Mouse (Mus musculus): ENCODE results near the gene Slc7a15.
"Not testable (repeated sequence)": the region's sequence is repeated elsewhere in the genome, so short reads cannot be mapped to it uniquely, and the experiment has no call there.

Slc7a15 gene

DNA sequence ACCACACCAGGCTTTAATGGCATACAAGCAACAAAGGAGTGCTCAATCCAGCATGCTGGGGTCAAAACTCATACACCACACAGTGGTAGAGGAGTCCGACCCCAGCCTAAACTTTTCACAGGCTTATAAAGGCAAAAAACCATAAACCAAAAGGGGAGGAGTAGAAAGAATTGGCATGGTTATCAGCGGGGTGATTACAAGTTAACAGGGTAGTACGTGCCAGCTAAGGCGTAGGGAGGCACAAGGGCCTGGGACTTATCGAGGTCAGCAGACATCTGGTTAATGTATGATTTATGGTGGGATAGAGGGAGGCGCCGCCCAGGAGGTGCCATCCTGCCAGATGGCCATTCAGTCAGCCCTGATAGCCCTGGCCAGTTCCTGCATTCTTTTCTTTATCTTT lies at the start of gene Slc7a15:
Gene Slc7a15 (minus strand): TSS at position 101 of the 400 bp plus-strand sequence.
- not testable (repeated sequence) for DNase-seq

DNA sequence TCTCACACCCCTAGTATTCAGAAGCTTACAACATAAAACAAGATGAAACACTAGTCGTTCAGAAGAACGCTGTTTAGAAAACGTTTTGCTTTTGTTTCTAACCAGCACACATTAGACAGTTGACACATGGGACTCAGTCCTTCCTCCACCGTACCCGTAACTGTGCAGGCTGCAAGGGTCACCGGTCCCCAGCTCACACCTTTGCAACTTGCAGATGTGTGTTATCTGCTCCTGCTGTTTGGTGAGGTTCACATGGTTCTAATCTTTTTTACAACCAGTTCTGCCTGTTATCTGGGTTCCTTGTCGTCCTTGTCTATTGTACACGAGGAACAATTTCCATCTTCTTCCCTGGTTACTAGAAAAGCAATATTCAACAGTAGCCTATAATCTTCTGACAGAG lies 49.3 kb upstream of the Slc7a15 start:
- not testable (repeated sequence) for DNase-seq

DNA sequence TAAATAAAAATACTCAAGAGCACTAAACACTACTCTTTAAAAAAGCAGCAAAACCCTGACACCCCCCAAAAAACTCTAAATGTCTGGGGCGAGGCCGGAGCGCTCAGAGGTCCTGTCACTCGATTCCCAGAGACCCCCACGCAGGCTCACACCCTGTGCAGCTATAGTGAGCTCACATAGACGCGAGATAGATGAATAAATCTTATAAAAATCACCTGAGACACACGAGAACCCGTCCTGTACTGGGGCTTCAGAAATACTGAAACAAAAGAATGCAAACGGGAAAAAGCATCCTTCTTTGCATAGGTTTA lies 42.5 kb upstream of the Slc7a15 start:
- no peak for DNase-seq

DNA sequence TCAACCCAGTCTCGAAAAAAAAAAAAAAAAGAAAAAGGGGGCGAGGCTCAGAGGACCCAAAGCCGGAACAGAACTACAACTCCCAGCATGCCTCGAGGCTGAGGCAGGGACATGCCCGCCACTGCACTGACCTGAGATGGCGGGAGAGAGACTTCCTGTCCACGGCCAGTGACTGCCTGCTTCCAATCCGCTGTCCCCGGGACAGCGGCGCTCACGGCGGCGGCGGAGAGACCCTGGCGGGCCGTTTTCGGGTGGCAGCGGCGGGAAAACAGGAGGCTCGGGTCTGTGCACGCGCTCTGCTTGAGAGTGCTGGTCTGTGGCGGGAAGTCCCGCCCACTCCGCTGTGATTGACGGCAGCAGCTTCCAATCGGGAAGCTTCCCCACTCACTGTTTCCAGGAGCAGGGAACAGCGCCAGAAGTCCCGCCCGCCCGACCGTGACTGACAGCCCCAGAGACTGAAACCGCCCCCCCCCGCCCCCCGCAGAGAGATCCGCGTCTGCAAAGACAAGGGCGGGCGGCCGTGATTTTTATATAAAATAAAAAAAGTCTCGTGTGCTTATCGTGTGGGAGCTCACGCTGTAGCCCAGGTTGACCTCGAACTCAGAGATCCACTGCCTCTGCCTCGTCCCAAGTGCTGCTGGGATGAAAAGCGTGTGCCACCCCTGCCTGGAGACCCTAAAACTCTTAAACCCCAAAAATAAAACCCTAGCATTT lies 42.0 kb upstream of the Slc7a15 start:
- DNase-seq, result peak; percentile 99

DNA sequence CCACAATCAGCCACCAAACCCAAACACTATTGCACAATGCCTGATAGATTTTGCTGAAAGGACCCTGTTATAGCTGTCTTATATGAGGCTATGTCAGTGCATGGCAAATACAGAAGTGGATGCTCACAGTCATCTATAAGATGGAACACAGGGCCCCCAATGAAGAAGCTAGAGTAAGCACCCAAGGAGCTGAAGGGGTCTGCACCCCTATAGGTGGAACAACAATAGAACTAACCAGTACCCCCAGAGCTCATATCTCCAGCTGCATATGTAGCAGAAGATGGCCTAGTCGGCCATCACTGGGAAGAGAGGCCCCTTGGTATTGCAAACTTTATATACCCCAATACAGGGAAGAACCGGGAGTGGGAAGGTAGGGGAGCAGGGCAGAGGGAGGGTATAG lies 41.3 kb upstream of the Slc7a15 start:
- DNase-seq, result peak; percentile 67

DNA sequence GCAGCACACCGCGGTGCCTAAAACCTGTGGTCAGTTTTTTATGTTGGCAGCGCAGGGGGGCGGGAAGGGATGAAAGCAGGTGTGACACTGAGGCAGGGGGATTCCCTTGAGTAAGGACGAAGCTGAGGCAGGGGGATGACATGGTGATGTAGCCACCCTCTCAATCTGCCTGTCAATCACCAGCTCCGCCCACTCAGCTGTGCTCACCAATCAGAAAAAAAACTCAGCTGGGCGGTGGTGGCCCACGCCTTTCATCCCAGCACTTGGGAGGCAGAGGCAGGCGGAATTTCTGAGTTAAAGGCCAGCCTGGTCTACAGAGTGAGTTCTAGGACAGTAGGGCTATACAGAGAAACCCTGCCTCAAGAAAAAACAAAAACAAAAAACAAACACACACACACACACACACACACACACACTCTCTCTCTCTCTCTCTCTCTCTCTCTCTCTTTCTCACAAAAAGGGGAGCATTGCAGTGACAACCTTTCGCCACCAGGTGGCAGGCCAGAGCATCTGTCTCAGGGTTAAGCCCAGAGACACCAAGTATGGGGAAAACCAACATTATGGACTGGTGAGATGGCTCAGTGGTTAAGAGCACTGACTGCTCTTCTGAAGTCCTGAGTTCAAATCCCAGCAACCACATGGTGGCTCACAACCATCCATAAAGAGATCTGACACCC lies 39.7 kb upstream of the Slc7a15 start:
- peak; percentile 84 for DNase-seq

DNA sequence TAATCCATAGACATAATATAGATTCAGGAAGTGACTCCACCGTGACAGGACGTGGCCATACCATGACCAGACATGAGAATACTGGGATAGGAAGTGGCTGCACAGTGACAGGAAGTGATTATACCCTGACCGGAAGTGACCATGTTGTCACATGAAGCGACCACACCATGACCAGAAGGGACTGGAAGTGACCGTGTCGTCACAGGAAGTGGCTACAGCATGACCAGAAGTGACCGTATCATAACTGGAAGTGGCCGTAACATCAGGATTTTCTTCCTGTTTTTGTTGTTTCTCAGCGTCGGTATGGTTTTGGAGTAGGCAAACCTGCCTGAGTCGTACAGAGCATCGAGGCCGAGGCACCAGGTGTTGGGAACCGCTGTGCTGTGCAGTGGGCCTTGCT lies 38.1 kb upstream of the Slc7a15 start:
- DNase-seq, result no peak

DNA sequence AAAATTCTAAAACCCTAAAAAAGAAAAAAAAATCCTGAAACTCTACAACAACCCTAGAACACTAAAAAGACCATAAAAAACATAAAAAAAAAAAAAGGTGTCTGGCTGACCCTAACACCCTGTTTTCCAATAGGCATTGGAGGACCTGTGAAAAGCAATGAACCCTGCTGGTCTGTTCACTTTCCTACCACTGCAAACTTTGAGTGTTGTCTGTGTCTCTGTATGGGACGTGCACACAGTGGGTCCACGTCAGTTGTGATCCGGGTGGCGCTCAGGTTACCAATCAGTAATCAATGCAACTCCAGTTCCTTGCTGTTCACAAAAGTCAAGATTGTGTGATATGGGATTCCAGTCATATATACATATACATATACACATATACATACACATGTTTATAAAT lies 36.7 kb upstream of the Slc7a15 start:
- peak; percentile 23 for DNase-seq

DNA sequence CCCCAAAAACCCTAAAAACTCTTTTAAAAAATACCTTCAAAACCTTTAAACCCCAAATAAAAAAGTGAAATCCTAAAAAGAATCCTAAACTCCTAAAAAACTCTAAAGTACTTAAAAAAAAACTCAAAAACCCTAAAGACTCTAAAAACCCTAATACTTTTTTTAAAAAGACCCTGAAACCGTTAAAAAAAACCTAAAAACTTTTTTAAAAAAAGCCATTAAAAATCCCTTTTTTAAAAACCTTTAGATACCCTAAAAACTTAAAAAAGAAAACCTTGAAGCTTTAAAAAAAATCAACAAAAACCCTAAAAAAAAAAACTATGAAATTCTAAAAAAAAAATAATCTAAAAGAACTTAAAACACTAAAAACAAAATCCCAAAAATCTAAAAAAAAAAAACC lies 35.4 kb upstream of the Slc7a15 start:
- no peak for DNase-seq

DNA sequence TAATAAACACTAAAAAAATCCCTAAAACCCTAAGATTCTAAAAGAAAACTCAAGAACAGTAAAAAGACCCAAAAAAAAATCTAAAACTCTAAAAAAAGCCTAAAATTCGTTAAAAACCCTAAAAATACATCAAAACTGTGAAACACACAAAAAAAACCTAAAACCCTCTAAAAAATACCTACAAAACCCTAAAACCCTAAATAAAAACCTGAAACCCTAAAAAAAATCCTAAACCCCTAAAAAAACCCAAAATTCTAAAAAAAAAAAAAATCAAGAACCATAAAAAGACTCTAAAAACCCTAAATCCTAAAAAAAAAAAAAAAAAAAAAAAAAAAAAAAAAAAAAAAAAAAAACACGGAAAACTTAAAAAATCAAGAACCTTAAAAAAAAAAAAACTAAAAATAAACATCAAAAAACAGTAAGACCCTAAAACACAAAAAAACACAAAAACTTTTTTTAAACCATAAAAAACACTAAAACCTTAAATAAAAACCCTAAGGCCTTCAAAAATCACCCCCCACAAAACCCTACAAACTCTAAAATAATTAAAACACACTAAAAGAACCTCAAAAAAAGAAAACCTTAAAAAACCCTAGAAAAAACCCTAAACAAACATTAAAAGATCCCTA lies 34.0 kb upstream of the Slc7a15 start:
- DNase-seq, result no peak

DNA sequence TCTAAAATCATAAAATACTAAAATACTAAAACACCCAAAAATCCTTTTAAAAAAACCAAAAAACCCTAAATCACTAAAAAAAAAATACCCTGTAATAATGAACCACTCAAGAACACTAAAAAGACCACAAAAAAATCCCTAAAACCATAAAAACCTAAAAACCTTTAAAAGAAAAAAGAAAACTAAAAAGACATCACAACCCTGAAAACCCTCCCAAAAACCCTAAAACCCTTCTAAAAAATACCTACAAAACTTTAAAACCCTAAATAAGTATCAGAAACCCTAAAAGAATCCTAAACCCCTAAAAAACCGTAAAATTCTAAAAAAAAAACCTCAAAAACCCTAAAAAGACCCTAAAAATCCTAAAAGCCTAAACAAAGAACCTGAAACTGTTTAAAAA lies 32.8 kb upstream of the Slc7a15 start:
- DNase-seq, result no peak

DNA sequence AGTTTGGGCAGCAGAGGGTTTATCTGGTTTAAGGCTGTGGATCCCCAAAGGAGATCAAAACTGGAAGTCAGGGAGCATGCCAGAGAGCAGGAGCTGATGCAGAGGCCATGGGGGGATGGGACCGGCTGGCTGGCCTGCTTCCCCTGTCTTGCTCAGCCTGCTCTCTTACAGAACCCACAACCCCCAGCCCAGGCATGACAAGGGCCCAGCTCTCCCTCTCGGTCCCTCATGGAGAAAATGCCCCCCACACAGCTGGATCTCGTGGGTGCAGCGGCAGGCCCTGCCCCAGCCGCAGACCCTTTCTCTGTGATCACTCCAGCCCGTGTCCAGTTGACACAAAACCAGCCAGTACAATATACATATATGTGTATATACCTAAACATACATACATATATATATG lies 30.7 kb upstream of the Slc7a15 start:
- DNase-seq, result no peak

DNA sequence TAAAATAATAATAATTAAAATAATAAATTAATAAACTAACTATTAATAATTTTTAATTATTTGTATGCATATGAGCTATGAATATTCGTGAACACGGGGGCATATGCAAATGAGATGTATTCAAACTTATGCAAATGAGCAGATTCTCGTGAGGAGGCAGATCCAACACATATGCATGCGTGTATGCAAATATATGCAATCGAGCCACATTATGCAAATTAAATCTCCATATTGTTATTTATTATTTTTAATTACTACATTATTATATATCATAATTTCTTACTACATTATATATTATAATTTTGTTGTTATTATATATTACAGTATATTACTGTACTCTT lies 21.8 kb upstream of the Slc7a15 start:
- no peak for DNase-seq

DNA sequence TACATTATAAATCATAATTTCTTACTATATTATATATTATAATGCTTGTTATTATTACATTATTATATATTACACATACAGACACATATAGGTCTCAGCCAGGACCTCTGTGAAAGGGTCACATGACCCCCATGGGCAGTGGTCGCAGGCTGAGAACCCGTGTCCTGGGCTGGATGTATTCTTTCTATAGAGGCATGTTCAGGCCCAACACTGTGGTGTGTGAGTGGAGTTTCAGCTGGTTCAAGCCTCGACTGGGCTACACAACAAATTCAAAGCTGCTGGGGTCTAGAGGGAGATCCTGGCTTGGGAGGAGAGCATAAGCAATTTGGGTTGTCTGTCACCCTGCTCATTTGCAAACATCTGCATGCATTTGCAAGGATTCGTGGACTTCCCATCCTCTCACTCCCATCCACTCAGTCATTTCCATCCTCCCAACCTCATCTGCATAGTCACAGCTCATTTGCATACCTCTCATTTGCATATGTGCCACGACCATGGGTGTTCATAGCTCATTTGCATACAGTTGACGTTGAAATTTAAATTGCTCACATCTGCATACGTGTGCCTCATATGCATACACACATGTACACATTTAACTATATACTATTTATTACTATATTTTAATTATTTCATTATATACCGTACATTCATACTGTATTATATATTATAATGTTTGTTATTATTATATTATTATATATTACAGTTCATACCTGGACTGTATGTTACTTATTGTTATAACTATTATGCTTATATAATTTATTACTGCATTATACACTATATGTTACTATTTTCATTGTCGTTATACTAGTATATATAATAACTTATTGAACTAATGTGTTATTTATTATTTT lies 21.2 kb upstream of the Slc7a15 start:
- DNase-seq, result no peak

DNA sequence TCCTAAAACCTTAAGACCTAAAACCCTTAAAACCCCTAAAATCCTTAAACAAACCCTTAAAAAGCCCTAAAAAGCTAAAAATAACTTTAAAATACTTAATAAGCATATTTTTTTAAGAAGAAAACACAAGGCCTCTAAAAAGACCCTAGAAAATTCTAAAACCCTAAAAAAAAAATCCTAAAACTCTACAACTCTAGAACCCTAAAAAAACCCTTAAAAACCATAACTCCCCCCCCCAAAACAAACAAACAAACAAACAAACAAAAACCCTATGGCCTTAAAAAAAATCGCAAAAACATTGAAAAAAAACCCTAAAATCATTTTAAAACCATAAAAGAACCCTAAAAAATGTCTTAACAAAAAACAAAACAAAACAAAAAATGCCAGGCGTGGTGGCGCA lies 19.4 kb upstream of the Slc7a15 start:
- no peak for DNase-seq

DNA sequence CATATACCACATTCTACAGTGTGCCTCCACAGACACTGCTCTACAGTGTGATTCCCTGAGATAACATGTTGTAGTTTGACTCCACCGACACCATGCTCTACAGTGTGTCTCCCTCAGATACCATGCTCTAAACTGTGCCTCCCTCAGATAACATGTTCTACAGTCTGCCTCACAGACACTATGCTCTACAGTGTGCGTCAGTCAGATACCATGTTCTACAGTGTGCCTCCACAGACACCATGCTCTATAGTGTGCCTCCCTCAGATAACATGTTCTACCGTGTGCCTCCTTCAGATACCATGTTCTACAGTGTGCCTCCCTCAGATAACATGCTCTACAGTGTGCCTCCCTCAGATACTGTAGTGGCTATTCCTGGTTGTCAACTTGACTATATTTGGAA lies 10.2 kb upstream of the Slc7a15 start:
- no peak for DNase-seq

DNA sequence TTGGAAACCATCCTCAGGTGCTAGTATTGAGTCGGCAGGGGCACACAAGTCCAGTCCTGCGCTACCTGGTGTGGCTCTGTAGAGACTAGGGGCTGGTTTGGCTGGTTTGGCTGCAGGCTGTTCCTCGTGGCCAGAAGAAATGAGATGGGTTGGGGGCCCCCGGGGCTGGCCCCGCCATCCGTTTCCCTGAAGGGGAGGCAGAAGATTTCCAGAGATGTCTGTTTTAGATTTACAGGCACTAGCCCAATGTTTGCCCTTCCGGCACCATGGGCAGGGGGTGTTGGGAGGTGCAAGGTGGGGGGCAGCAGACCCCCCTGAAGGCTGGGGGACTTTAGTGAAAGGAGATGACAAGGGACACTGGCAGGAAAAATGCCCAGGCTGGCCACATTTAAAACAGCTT lies 3.3 kb downstream of the Slc7a15 start:
- DNase-seq, result no peak

DNA sequence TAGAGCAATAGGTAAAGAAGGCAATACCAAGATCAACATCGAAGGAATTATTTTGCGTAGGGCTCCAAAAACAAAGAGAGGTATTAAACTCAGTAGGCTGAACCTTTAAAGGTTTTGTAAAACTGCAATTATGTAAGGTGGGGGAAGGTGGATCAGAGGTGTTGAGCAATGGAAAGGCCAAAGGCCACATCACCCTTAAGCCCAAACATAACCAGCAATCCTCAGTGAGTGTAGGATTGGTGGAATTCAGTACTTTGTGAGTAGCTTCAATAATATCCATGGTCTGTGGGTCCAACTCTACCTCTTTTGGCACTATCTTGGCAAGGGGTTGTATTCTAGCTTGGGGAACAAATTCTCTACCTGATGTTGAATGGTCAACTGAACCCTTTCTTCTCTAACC lies 7.5 kb downstream of the Slc7a15 start:
- DNase-seq, result not testable (repeated sequence)

DNA sequence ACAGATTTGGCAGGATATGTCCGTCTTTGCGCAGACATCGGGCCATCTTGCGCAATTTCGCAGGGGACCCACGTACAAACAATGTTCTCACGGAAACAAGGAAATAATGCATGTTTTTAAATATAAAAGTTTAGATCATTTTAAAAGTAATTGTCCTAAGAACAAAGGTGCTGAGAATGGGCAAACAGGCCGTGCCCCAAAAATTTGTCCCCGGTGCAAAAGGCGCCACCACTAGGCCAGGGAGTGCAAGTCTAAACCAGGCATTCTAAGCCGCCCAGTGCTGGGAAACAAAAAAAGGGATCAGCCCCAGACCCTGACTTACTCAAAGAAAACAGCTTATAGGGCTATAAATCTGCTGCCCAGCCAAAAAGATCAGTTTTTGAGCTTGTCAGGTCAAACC lies 25.5 kb downstream of the Slc7a15 start:
- no peak for DNase-seq

DNA sequence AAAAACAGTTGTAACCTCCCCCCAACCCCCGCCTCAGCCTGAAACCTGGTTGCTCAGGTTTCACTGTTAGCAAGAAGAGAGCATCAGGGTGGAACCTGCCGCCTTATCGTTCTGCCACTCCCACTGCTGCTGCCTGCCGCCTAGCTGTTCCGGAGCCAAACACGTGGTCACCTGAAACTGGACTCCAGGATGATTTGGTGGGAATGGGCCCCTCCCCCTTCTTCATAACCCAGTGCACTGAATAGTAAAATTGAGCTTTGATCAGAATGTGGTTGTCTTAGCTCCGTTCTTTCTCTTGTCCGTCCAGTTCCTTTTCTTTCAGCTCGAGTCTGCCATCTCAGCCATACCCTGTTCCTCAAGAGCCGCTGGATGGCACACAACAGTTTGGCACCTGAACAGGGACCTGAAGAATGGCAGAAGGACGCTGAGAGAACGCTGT lies 26.9 kb downstream of the Slc7a15 start:
- not testable (repeated sequence) for DNase-seq

DNA sequence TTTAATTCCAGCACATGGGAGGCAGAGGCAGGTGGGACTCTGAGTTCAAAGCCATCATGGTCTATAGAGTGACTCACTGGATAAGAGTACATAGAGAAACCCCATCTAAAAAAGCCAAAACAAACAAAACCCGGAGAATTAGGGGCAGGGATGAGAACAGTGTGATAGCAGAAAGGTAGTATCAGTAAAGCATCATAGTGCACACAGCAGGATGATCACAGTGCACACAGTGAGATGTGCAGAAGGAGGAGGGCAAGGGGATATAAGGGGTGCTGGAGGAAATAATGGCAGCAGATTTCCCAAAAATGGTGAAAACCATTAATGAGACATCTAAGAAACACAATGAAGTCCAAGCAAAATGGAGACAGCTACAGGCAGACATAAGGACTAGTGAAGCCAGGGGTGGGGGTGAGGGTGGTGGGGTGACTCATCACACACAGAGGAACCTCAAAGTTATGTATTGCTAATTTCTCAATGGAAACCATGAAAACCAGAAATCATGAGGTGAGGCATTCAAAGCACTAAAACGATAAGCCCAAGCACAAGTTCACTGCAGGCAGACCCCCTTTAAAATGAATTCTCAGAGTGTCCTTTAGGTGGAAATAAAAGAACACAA lies 27.5 kb downstream of the Slc7a15 start:
- not testable (repeated sequence) for DNase-seq

DNA sequence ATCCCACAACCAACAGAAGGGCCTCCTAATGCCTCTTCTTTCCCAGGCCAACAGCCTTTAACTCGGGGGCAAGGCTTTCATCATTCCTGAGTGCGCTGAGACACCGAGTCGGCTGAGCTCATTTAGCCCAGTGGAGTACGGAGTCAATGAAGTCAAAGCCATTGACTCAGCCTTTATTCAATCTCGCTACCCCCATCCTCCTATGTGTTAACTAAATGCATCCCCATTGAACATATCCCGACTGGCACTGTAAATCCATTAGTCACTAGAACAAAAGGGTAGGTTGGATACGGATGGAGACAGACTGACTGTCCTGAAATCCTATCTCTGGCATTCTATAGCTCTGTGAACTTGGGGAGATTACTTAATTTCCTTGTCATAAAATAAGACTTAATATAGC lies 36.7 kb downstream of the Slc7a15 start:
- not testable (repeated sequence) for DNase-seq

DNA sequence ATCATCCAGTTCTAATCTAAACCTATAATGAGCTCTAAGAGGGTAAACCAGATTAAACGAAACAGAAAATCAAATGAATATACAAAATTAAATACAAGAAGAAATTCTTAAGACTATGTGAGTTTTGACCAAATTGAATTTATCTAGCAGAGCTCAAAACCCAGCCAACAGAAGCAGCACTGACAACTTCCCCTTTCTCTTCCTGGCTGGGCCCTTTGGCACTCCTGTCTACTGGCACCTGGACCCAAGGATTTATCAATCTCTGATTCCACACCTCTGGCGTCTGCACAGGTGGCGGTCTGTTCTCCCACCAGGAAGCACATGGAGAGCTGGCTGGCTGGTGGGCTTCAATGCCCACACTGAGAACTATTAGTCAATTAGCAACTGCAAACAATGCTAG lies 39.0 kb downstream of the Slc7a15 start:
- DNase-seq, result not testable (repeated sequence)
